Mouse (Mus musculus): ENCODE results near the gene Tgfbrap1.

Gene Tgfbrap1

GRCm38 (mm10) chr1:43010461-43010860, 88.0 kb downstream of the Tgfbrap1 start:
- no peak for DNase-seq

GRCm38 (mm10) chr1:43006524-43006923, 91.9 kb downstream of the Tgfbrap1 start:
- no peak for DNase-seq

GRCm38 (mm10) chr1:43006051-43006514, 92.4 kb downstream of the Tgfbrap1 start:
- DNase-seq, result no peak

All from lung, postnatal 4 days (tissue).